Mouse (Mus musculus): Measurements from ENCODE around the gene Rfc1.
"Not testable (repeated sequence)": the region's sequence is repeated elsewhere in the genome, so short reads cannot be mapped to it uniquely, and the experiment has no call there.

DNA sequence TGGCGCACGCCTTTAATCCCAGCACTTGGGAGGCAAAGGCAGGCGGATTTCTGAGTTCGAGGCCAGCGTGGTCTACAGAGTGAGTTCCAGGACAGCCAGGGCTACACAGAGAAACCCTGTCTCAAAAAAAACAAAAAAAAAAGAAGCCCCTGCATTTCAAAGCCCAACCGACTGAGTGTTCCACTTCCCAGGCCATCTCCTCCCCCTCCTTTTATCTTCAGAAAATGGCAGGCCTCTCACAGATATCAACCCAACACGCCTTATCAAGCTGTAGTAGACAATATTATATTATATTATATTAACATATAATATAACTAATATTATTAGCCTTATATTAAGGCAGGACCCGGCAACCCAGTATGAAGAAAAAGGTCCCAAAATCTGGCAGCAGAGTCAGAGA lies 46.5 kb downstream of the Rfc1 start:
- not testable (repeated sequence) for TF ChIP-seq POLR2A (IDR thresholded peaks at IDR 0.05; ENCODE audit: low read depth, low read length); CTCF (IDR thresholded peaks at IDR 0.05; ENCODE audit: extremely low read depth, insufficient read depth, insufficient read length, insufficient replicate concordance)
